Mouse (Mus musculus) ES-CJ7 (cell line): ENCODE measurements around the gene Wnt9a.
A peak's percentile ranks its signal among the peaks of the same experiment; 100 is the strongest.
"Not testable (repeated sequence)": the region's sequence is repeated elsewhere in the genome, so short reads cannot be mapped to it uniquely, and the experiment has no call there.

Experiments
- DNase-seq: peaks from one replicate; pipeline ENCODE4 v3.0.0; 2011; ENCODE audit warnings: low read depth, low spot score

Wnt9a gene

GRCm38 (mm10) chr11:59306461-59307421 lies at the start of gene Wnt9a:
Gene Wnt9a (plus strand): TSS chr11:59306928.
- DNase-seq, result peak; percentile 56

- no peak for DNase-seq
Measured at GRCm38 (mm10) chr11:59259647-59260046, 47.1 kb upstream of the Wnt9a start.

- no peak for DNase-seq
Measured at GRCm38 (mm10) chr11:59260706-59261493, 45.8 kb upstream of the Wnt9a start.

- DNase-seq, result no peak
Measured at GRCm38 (mm10) chr11:59262308-59262707, 44.4 kb upstream of the Wnt9a start.

- DNase-seq, result no peak
Measured at GRCm38 (mm10) chr11:59263870-59264563, 42.7 kb upstream of the Wnt9a start.

GRCm38 (mm10) chr11:59264593-59264992 lies 42.1 kb upstream of the Wnt9a start:
- peak; percentile 49 for DNase-seq

GRCm38 (mm10) chr11:59265154-59265813 lies 41.4 kb upstream of the Wnt9a start:
- no peak for DNase-seq

GRCm38 (mm10) chr11:59266727-59267126 lies 40.0 kb upstream of the Wnt9a start:
- no peak for DNase-seq

- no peak for DNase-seq
Measured at GRCm38 (mm10) chr11:59274184-59274583, 32.5 kb upstream of the Wnt9a start.

- no peak for DNase-seq
Measured at GRCm38 (mm10) chr11:59276877-59277276, 29.9 kb upstream of the Wnt9a start.

GRCm38 (mm10) chr11:59278047-59278446 lies 28.7 kb upstream of the Wnt9a start:
- no peak for DNase-seq

- peak; percentile 80 for DNase-seq
Measured at GRCm38 (mm10) chr11:59282111-59282510, 24.6 kb upstream of the Wnt9a start.

GRCm38 (mm10) chr11:59282933-59283332 lies 23.8 kb upstream of the Wnt9a start:
- DNase-seq, result no peak

- no peak for DNase-seq
Measured at GRCm38 (mm10) chr11:59284146-59284545, 22.6 kb upstream of the Wnt9a start.

GRCm38 (mm10) chr11:59289706-59290105 lies 17.0 kb upstream of the Wnt9a start:
- peak; percentile 50 for DNase-seq

- DNase-seq, result peak; percentile 71
Measured at GRCm38 (mm10) chr11:59290702-59291303, 15.9 kb upstream of the Wnt9a start, which contains the start of gene Wnt3a. Gene Wnt3a (minus strand): TSS chr11:59290752.

- DNase-seq, result peak; percentile 92
Measured at GRCm38 (mm10) chr11:59293616-59294015, 13.1 kb upstream of the Wnt9a start.

GRCm38 (mm10) chr11:59297941-59298340 lies 8.8 kb upstream of the Wnt9a start:
- DNase-seq, result peak; percentile 70

- peak; percentile 58 for DNase-seq
Measured at GRCm38 (mm10) chr11:59300185-59300584, 6.5 kb upstream of the Wnt9a start.

GRCm38 (mm10) chr11:59301053-59301452 lies 5.7 kb upstream of the Wnt9a start:
- not testable (repeated sequence) for DNase-seq
